Mouse (Mus musculus): Measurements from ENCODE around the gene Cdc20b. TPM values are rescaled to one million over a fixed set of nuclear protein-coding genes. Genes with fewer than 3 reads are reported as not detected.
A peak's percentile ranks its signal among the peaks of the same experiment; 100 is the strongest.
"Not testable (repeated sequence)": the region's sequence is repeated elsewhere in the genome, so short reads cannot be mapped to it uniquely, and the experiment has no call there.

Cdc20b gene
- polyA plus RNA-seq, 1 experiment from 2014 or later, result 0.75 TPM

GRCm38 (mm10) chr13:113013174-113013953 lies 21.5 kb upstream of the Cdc20b start:
- not testable (repeated sequence) for H3K27me3 ChIP-seq (ENCODE audit: control insufficient read depth, insufficient read depth, low read length); H3K4me3 ChIP-seq (replicated peaks; ENCODE audit: low read depth, low read length); DNase-seq; ATAC-seq (ENCODE audit: low FRiP score, low TSS enrichment); H3K9ac ChIP-seq (replicated peaks; ENCODE audit: low read length); H3K4me2 ChIP-seq (ENCODE audit: low read length); H3K27ac ChIP-seq (replicated peaks; ENCODE audit: low read depth, low read length); H3K9me3 ChIP-seq (ENCODE audit: control insufficient read depth, low read length); H3K4me1 ChIP-seq (ENCODE audit: control insufficient read depth, insufficient read depth, low read length); H3K36me3 ChIP-seq (ENCODE audit: control insufficient read depth, insufficient read depth, low read length)
- 68% methylated on average over 19 of the region's 20 CpGs for WGBS

GRCm38 (mm10) chr13:113021521-113021920 lies 13.4 kb upstream of the Cdc20b start:
- no peak overlapping the region for H3K9ac ChIP-seq (replicated peaks; ENCODE audit: low read length)
- no peak for DNase-seq
- no peak overlapping the region for H3K27ac ChIP-seq (replicated peaks; ENCODE audit: low read depth, low read length)
- H3K9me3 ChIP-seq (ENCODE audit: control insufficient read depth, low read length), result no peaks in the 10 kb centered on the region
- no peaks in the 10 kb centered on the region for H3K36me3 ChIP-seq (ENCODE audit: control insufficient read depth, insufficient read depth, low read length)
- H3K27me3 ChIP-seq (ENCODE audit: control insufficient read depth, insufficient read depth, low read length), result no peaks in the 10 kb centered on the region
- H3K4me2 ChIP-seq (ENCODE audit: low read length), result no peak overlapping the region
- no peaks in the 10 kb centered on the region for H3K4me1 ChIP-seq (ENCODE audit: control insufficient read depth, insufficient read depth, low read length)
- no peak overlapping the region for H3K4me3 ChIP-seq (replicated peaks; ENCODE audit: low read depth, low read length)
- no peak for ATAC-seq (ENCODE audit: low FRiP score, low TSS enrichment)
- WGBS, result 92% methylated on average over 2 of the region's 2 CpGs

- H3K36me3 ChIP-seq (ENCODE audit: control insufficient read depth, insufficient read depth, low read length), result no peaks in the 10 kb centered on the region
- 77% methylated on average over 8 of the region's 8 CpGs for WGBS
Observed at GRCm38 (mm10) chr13:113022467-113022866, 12.4 kb upstream of the Cdc20b start.

GRCm38 (mm10) chr13:113023274-113024143 lies 11.4 kb upstream of the Cdc20b start:
- Histone ChIP-seq H3K9me3 (ENCODE audit: control insufficient read depth, low read length) (no peaks in the 10 kb centered on the region), H3K27me3 (ENCODE audit: control insufficient read depth, insufficient read depth, low read length) (no peaks in the 10 kb centered on the region), H3K9ac (replicated peaks; ENCODE audit: low read length) (no peak overlapping the region), H3K4me2 (ENCODE audit: low read length) (no peak overlapping the region), H3K4me3 (replicated peaks; ENCODE audit: low read depth, low read length) (no peak overlapping the region), H3K27ac (replicated peaks; ENCODE audit: low read depth, low read length) (no peak overlapping the region), H3K36me3 (ENCODE audit: control insufficient read depth, insufficient read depth, low read length) (no peaks in the 10 kb centered on the region), H3K4me1 (ENCODE audit: control insufficient read depth, insufficient read depth, low read length) (no peaks in the 10 kb centered on the region)
- ATAC-seq (ENCODE audit: low FRiP score, low TSS enrichment), result no peak
- 89% methylated on average over 17 of the region's 17 CpGs for WGBS
- DNase-seq, result no peak

More at GRCm38 (mm10) chr13:113022467-113022866, 12.4 kb upstream of the Cdc20b start:
- Histone ChIP-seq H3K4me1 (ENCODE audit: control insufficient read depth, insufficient read depth, low read length) (no peaks in the 10 kb centered on the region), H3K9me3 (ENCODE audit: control insufficient read depth, low read length) (no peaks in the 10 kb centered on the region), H3K4me3 (replicated peaks; ENCODE audit: low read depth, low read length) (no peak overlapping the region), H3K9ac (replicated peaks; ENCODE audit: low read length) (no peak overlapping the region), H3K27me3 (ENCODE audit: control insufficient read depth, insufficient read depth, low read length) (no peaks in the 10 kb centered on the region), H3K4me2 (ENCODE audit: low read length) (no peak overlapping the region), H3K27ac (replicated peaks; ENCODE audit: low read depth, low read length) (no peak overlapping the region)
- ATAC-seq (ENCODE audit: low FRiP score, low TSS enrichment) (no peak), DNase-seq (no peak)

- Histone ChIP-seq H3K27ac (replicated peaks; ENCODE audit: low read depth, low read length) (no peak overlapping the region), H3K4me1 (ENCODE audit: control insufficient read depth, insufficient read depth, low read length) (peaks cover 12% of the 10 kb centered on the region), H3K27me3 (ENCODE audit: control insufficient read depth, insufficient read depth, low read length) (peaks cover 28% of the 10 kb centered on the region; the same call in 1 of the 2 replicates), H3K9ac (replicated peaks; ENCODE audit: low read length) (peak overlapping the region; percentile 67; the same call in 1 of the 2 replicates), H3K9me3 (ENCODE audit: control insufficient read depth, low read length) (no peaks in the 10 kb centered on the region), H3K4me2 (ENCODE audit: low read length) (peak overlapping the region; percentile 81), H3K36me3 (ENCODE audit: control insufficient read depth, insufficient read depth, low read length) (no peaks in the 10 kb centered on the region), H3K4me3 (replicated peaks; ENCODE audit: low read depth, low read length) (peak overlapping the region; percentile 59)
- 1% methylated on average over 7 of the region's 7 CpGs for WGBS
- peak; percentile 57 for DNase-seq
- ATAC-seq (ENCODE audit: low FRiP score, low TSS enrichment), result peak; percentile 7; the same call in 1 of the 2 replicates
Observed at GRCm38 (mm10) chr13:113031351-113031750, 3.6 kb upstream of the Cdc20b start.

DNA sequence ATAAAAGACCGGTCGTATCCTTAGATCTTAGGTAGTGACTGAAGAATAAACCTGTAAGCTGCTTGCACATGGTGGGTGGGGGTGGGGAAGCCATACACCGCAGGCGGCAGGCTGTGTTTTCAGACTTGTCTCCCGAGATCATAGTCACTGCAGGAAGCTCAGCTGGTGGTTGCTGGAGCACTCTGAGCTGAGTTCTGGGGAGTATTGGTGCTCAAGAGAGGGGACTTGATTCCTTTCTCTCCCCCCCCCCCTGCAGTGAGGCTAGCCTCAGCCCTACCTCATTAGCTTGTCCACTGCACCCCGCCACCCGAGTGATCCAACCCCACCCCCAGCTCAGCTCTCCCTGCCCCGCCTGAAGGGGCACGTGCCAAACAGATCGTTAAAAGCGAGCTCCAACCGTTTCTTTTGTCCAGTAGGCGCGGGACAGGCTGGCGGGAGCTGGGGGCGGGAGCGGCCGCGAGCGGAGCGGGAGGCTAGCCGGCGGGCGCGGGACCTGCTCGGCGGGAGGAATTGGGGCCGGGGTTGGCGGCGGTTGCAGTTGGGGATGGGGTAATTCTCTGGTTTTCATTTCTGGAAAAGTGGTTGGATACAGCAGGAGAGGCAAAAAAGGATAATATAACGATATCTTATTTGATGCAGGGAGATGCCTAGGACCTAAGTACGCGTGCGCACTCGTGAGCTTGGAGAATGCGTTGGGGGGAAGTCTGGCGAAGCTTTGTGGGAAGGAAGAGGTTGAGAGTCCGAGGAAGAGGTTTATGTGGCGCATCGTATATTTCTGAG lies 2.9 kb upstream of the Cdc20b start:
- H3K4me2 ChIP-seq (ENCODE audit: low read length), result peak overlapping the region; percentile 81
- H3K27me3 ChIP-seq (ENCODE audit: control insufficient read depth, insufficient read depth, low read length), result peaks cover 28% of the 10 kb centered on the region; the same call in 1 of the 2 replicates
- WGBS, result under 1% methylated on average over 40 of the region's 40 CpGs
- peak overlapping the region; percentile 88 for H3K27ac ChIP-seq (replicated peaks; ENCODE audit: low read depth, low read length)
- H3K9ac ChIP-seq (replicated peaks; ENCODE audit: low read length), result peak overlapping the region; percentile 67
- peak overlapping the region; percentile 59 for H3K4me3 ChIP-seq (replicated peaks; ENCODE audit: low read depth, low read length)
- H3K36me3 ChIP-seq (ENCODE audit: control insufficient read depth, insufficient read depth, low read length), result no peaks in the 10 kb centered on the region
- peak; percentile 88 for DNase-seq
- peaks cover 12% of the 10 kb centered on the region for H3K4me1 ChIP-seq (ENCODE audit: control insufficient read depth, insufficient read depth, low read length)
- ATAC-seq (ENCODE audit: low FRiP score, low TSS enrichment), result peak; percentile 68
- no peaks in the 10 kb centered on the region for H3K9me3 ChIP-seq (ENCODE audit: control insufficient read depth, low read length)

DNA sequence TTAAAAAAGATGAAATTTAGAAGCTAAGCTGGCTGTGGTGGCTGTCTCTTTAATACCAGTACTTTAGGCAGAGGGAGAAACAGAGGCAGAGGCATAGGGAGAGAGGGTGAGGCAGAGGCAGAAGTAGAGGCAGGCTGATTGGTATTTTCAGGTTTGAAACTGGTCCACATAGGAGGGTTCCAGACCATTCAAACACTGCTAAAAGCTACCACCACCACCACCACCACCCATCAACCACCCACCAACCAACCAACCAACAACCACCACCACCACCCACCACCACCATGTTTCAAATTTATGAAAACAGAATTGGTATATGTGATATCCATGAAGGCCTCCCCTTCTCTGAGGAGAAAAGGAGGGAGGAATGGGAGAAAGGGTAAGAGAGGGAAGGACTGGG lies 2.1 kb upstream of the Cdc20b start:
- no peaks in the 10 kb centered on the region for H3K9me3 ChIP-seq (ENCODE audit: control insufficient read depth, low read length)
- ATAC-seq (ENCODE audit: low FRiP score, low TSS enrichment) (no peak), DNase-seq (no peak)
- H3K4me3 ChIP-seq (replicated peaks; ENCODE audit: low read depth, low read length), result 0 out of 2 replicates have a peak overlapping the region, but pooled peaks have one; percentile 59
- H3K27me3 ChIP-seq (ENCODE audit: control insufficient read depth, insufficient read depth, low read length), result peaks cover 28% of the 10 kb centered on the region; the same call in 1 of the 2 replicates
- H3K9ac ChIP-seq (replicated peaks; ENCODE audit: low read length), result no peak overlapping the region
- H3K4me2 ChIP-seq (ENCODE audit: low read length), result peak overlapping the region; percentile 81
- H3K27ac ChIP-seq (replicated peaks; ENCODE audit: low read depth, low read length), result no peak overlapping the region
- H3K4me1 ChIP-seq (ENCODE audit: control insufficient read depth, insufficient read depth, low read length), result peaks cover 12% of the 10 kb centered on the region
- no peaks in the 10 kb centered on the region for H3K36me3 ChIP-seq (ENCODE audit: control insufficient read depth, insufficient read depth, low read length)

GRCm38 (mm10) chr13:113034271-113034886 lies 532 bp upstream of the Cdc20b start:
- ATAC-seq (ENCODE audit: low FRiP score, low TSS enrichment) (no peak), DNase-seq (peak; percentile 31)
- H3K27ac ChIP-seq (replicated peaks; ENCODE audit: low read depth, low read length), result no peak overlapping the region
- peaks cover 28% of the 10 kb centered on the region; the same call in 1 of the 2 replicates for H3K27me3 ChIP-seq (ENCODE audit: control insufficient read depth, insufficient read depth, low read length)
- no peak overlapping the region; the same call in 1 of the 2 replicates for H3K9ac ChIP-seq (replicated peaks; ENCODE audit: low read length)
- peaks cover 12% of the 10 kb centered on the region for H3K4me1 ChIP-seq (ENCODE audit: control insufficient read depth, insufficient read depth, low read length)
- H3K9me3 ChIP-seq (ENCODE audit: control insufficient read depth, low read length), result no peaks in the 10 kb centered on the region
- peak overlapping the region; percentile 52 for H3K4me3 ChIP-seq (replicated peaks; ENCODE audit: low read depth, low read length)
- no peaks in the 10 kb centered on the region for H3K36me3 ChIP-seq (ENCODE audit: control insufficient read depth, insufficient read depth, low read length)
- peak overlapping the region; percentile 98 for H3K4me2 ChIP-seq (ENCODE audit: low read length)
- WGBS, result 3% methylated on average over 11 of the region's 11 CpGs

All from midbrain, embryonic 14.5 days (tissue).